15 mouse cellular contexts compared by ENCODE assay signal in the genomic region with DNA sequence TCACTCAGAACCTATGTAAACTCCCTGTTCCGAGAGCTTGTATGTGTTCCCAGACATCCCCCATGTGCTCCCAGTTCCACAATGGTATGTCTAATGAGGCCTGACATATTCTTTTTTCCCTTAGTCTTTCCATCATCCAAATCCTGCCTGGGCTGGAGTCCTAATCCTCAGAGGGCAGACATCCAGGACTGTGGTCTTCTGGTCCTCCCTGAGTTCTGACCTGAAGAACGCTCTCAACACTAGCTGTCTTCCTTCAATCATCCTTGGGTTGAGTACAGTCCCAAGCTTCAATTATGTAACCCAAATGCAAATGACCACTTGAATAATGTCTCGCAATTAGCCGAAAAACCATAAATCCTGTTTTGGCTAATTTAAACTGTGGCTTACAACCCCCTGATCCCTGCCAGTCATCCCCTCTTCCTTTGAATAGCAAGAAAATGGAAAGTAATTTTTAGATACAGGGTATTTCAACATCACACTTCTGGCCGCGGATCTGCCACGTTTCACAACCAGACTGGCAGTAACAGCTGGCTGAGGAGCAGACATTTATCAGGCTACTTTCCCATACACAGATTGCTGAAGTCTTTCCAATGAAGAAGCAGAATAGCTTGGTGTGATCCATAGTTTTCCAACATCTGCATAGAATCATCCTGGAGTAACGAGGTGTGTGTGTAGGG.
DNase-seq lines count a peak whose midpoint lies in the region; ATAC-seq and TF ChIP-seq lines count a peak whose summit lies in the region.
"Had no signal": no experiment of that assay in that cellular context is flagged by ENCODE, and none has a peak within 500 bp of the region (broad histone marks: within the 10 kb centered on the region; RNA-seq: fewer than 3 reads in every experiment).

No protein-coding gene starts in this region.

- H3K4me3 ChIP-seq in myocyte: no peak overlapping the region
- H3K4me3 ChIP-seq: heart, embryonic 15.5 days; lung, embryonic 15.5 days; midbrain, embryonic 12.5 days had no signal

- peaks cover 4% of the 10 kb centered on the region for H3K36me3 ChIP-seq in myocyte (ENCODE audit: control insufficient read depth, insufficient read depth)
- H3K36me3 ChIP-seq: heart, embryonic 15.5 days; lung, embryonic 15.5 days; midbrain, embryonic 12.5 days had no signal

- ATAC-seq in granulocyte monocyte progenitor cell, adult 5-6 weeks (replicated peaks; ENCODE audit: poor library complexity, severe bottlenecking): peak; percentile 66
- ATAC-seq in CD4-positive, CD25-positive, alpha-beta regulatory T cell, adult 4 months: no peak
- no peak for ATAC-seq in erythroblast, adult 5-6 weeks (replicated peaks; ENCODE audit: low FRiP score, poor library complexity, severe bottlenecking)
- ATAC-seq: hindbrain, postnatal 0 days had no signal

- H3ac ChIP-seq in myocyte (ENCODE audit: control insufficient read depth, insufficient read length): no peak overlapping the region

- peak; percentile 55 for DNase-seq in gastrocnemius, adult 18-20 months (ENCODE audit: low spot score)
- no peak for DNase-seq in gastrocnemius, postnatal 10 days
- DNase-seq in right cerebral cortex, postnatal 10 days (ENCODE audit: low spot score in 2 of 2): peak; percentile 42 to 47
- DNase-seq in right cerebral cortex, postnatal 36 days (ENCODE audit: low spot score in 2 of 2): no peak
- DNase-seq: cerebellum, adult 11 months; left cerebral cortex, postnatal 4 days; thymus, postnatal 14 days had no signal

- no peak for TF ChIP-seq POLR2A in myocyte (IDR thresholded peaks at IDR 0.05; ENCODE audit: insufficient read length, low read depth)

- H3K4me2 ChIP-seq in myocyte (ENCODE audit: low read depth): peak overlapping the region; percentile 39
- H3K4me2 ChIP-seq: heart, embryonic 15.5 days; lung, embryonic 15.5 days; midbrain, embryonic 12.5 days had no signal

- H3K79me2 ChIP-seq in myocyte (ENCODE audit: control insufficient read depth, insufficient read depth): peaks cover 4% of the 10 kb centered on the region

- H3K27me3 ChIP-seq in myocyte (ENCODE audit: control insufficient read depth, insufficient read depth, insufficient read length): no peaks in the 10 kb centered on the region
- H3K27me3 ChIP-seq: heart, embryonic 15.5 days; lung, embryonic 15.5 days; midbrain, embryonic 12.5 days had no signal

TF ChIP-seq in myocyte, 11 proteins besides CTCF, POLR2A, EP300 and RAD21:
- TF ChIP-seq TCF12 (IDR thresholded peaks at IDR 0.05; ENCODE audit: insufficient read depth, poor library complexity, severe bottlenecking) (peak; percentile 54), MAX (IDR thresholded peaks at IDR 0.05; ENCODE audit: low read depth) (no peak), CEBPB (IDR thresholded peaks at IDR 0.05; ENCODE audit: insufficient read depth, poor library complexity, severe bottlenecking) (peak; percentile 81), TCF3 (IDR thresholded peaks at IDR 0.05; ENCODE audit: insufficient read length, low read depth) (peak; percentile 34), MYOD1 (IDR thresholded peaks at IDR 0.05; ENCODE audit: control insufficient read depth in 1 of 3, insufficient read length in 2 of 3, low read depth in 2 of 3) (peak; percentile 93 to 97 (median 97))

Comparison
In these comparisons a context has a peak if more than half of its experiments do, and no peak if none do; other contexts are left out.
1. DNase-seq: peak in gastrocnemius, adult 18-20 months (single experiment) and right cerebral cortex, postnatal 10 days (2 of 2); none in gastrocnemius, postnatal 10 days (single experiment) and right cerebral cortex, postnatal 36 days (0 of 2).